Mouse (Mus musculus): Measurements from ENCODE around the gene Atf7ip2. TPM values are rescaled to one million over a fixed set of nuclear protein-coding genes. Genes with fewer than 3 reads are reported as not detected.

The Atf7ip2 gene
- polyA plus RNA-seq, 1 experiment from 2014 or later: 0.21 TPM

Small RNA genes lying within 50 kb of the gene (microRNA-seq; reads per million reads assigned to microRNA genes)
- not detected for gene Gm22932

Other genes starting within 250 kb of the Atf7ip2 start
- not detected in 2 replicates for gene Grin2a, start 197.2 kb upstream of the Atf7ip2 start, polyA plus RNA-seq (2015; fragmentation: Nextera tagmentation; extraction: Ambion mirVana)
- gene Rpl39l, start 22.5 kb upstream of the Atf7ip2 start, polyA plus RNA-seq (2015; fragmentation: Nextera tagmentation; extraction: Ambion mirVana): 0.11 and 0.33 TPM in 2 replicates
- gene Emp2, start 121.3 kb downstream of the Atf7ip2 start, polyA plus RNA-seq (2015; fragmentation: Nextera tagmentation; extraction: Ambion mirVana): 5.8 and 6.7 TPM in 2 replicates
- gene Tekt5, start 202.8 kb downstream of the Atf7ip2 start, polyA plus RNA-seq (2015; fragmentation: Nextera tagmentation; extraction: Ambion mirVana): 0.11 and 0.17 TPM in 2 replicates
- 23.9 and 26.4 TPM in 2 replicates for gene Nubp1, start 219.2 kb downstream of the Atf7ip2 start, polyA plus RNA-seq (2015; fragmentation: Nextera tagmentation; extraction: Ambion mirVana)